Mouse (Mus musculus) bone marrow, adult 2 months (tissue): ENCODE measurements around the gene Wnk4.

ENCODE experiments used
- CTCF ChIP-seq: fragments of 200-500 bp; IDR thresholded peaks from 2 replicates; pipeline ENCODE4 v1.5.1; 2011; ENCODE audit warnings: low read length, control low read depth; ENCODE audit not compliant: control insufficient read depth, insufficient read depth
- POLR2A ChIP-seq: fragments of 200-500 bp; IDR thresholded peaks from 2 replicates; pipeline ENCODE4 v1.6.1; 2011; ENCODE audit warnings: low read depth, mild to moderate bottlenecking, control low read depth, low read length, borderline replicate concordance; ENCODE audit not compliant: control insufficient read depth

DNA sequence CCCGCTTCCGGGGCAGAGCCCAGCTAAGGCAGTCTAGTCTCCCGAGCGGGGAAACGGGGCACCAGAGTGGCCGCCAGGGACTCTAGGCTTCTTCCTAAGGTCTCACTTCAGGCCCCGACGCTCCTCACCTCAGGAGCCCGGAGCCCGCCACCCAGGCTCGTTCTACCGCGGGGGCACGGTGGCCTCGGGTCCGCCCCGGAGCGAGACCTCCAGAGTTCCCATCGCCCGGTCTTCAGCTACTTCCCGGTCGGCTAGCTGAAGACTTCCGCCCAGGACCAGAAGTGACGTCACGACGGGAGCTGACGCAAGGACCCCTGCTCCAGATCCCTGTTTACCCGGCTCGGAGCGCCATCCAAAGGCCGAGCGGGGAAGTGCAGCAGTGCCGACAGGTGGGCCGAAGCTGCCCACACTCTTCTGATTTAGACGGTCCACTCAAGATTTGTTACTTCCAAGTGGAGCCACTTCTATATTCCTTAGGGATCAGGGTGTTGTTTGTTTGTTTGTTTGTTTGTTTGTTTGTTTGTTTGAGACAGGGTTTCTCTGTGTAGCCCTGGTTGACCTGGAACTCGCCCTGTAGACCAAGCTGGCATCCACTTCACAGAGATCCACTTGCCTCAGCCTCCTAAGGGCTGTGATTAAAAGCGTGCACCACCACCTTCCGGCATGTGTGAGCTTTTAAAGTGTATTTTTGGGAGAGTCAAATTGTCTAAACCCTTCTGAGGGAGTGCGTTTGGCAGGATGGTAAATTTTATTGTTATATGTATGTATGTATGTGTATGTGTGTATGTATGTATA lies 41.8 kb downstream of the Wnk4 start, which contains the start of gene Becn1:
- TF ChIP-seq CTCF (peak; percentile 86), POLR2A (peak; percentile 77; the same call in 1 of the 2 replicates)
